In genomic region chr8:124270504-124270903, GRCm38 (mm10) we compare ENCODE assay signal across 11 mouse cellular contexts. TPM values are rescaled to one million over a fixed set of nuclear protein-coding genes. Genes with fewer than 3 reads are reported as not detected.
DNase-seq lines count a peak whose midpoint lies in the region; ATAC-seq and TF ChIP-seq lines count a peak whose summit lies in the region.
"Had no signal": no experiment of that assay in that cellular context is flagged by ENCODE, and none has a peak within 500 bp of the region (broad histone marks: within the 10 kb centered on the region; RNA-seq: fewer than 3 reads in every experiment).

No protein-coding gene starts in this region.

- peaks cover 18% of the 10 kb centered on the region for H3K4me1 ChIP-seq in heart, embryonic 11.5 days (ENCODE audit: control insufficient read depth, insufficient read depth, low read length)
- H3K4me1 ChIP-seq in limb, embryonic 13.5 days = peaks cover 65% of the 10 kb centered on the region

- H3K27me3 ChIP-seq in heart, embryonic 11.5 days (ENCODE audit: control insufficient read depth, insufficient read depth, low read length) = no peaks in the 10 kb centered on the region
- H3K27me3 ChIP-seq in limb, embryonic 13.5 days = no peaks in the 10 kb centered on the region

- H3K36me3 ChIP-seq in heart, embryonic 11.5 days (ENCODE audit: control insufficient read depth, insufficient read depth, low read length) = no peaks in the 10 kb centered on the region
- peaks cover 1% of the 10 kb centered on the region; the same call in 1 of the 2 replicates for H3K36me3 ChIP-seq in limb, embryonic 13.5 days

- DNase-seq in heart, postnatal 36 days = no peak
- no peak for DNase-seq in layer of hippocampus, adult 2 months (ENCODE audit: low spot score in 2 of 2)
- no peak for DNase-seq in layer of hippocampus, adult 11-12 months (ENCODE audit: low spot score)
- peak; percentile 60 for DNase-seq in lung, postnatal 14 days
- no peak for DNase-seq in urinary bladder, postnatal 36 days (ENCODE audit: low spot score in 2 of 2)
- no peak for DNase-seq in cerebellum, adult 18-20 months
- DNase-seq: kidney, adult 18-20 months; right cerebral cortex, postnatal 14 days; thymus, postnatal 14 days had no signal

- no peak overlapping the region for H3K4me2 ChIP-seq in heart, embryonic 11.5 days
- no peak overlapping the region for H3K4me2 ChIP-seq in limb, embryonic 13.5 days (replicated peaks)

- no peaks in the 10 kb centered on the region for H3K9me3 ChIP-seq in heart, embryonic 11.5 days (replicated peaks; ENCODE audit: control insufficient read depth, low read length)
- no peaks in the 10 kb centered on the region for H3K9me3 ChIP-seq in limb, embryonic 13.5 days

- WGBS in heart, embryonic 11.5 days (ENCODE audit: insufficient replicate concordance) = 58% methylated on average over 6 of the region's 6 CpGs
- 67% methylated on average over 6 of the region's 6 CpGs for WGBS in limb, embryonic 13.5 days

- H3K27ac ChIP-seq in heart, embryonic 11.5 days (ENCODE audit: low read depth, low read length) = no peak overlapping the region
- H3K27ac ChIP-seq in layer of hippocampus, adult 2 months = peak overlapping the region; percentile 37
- peak overlapping the region; percentile 70 for H3K27ac ChIP-seq in limb, embryonic 13.5 days

- ATAC-seq in heart, embryonic 11.5 days (replicated peaks; ENCODE audit: insufficient number of reproducible peaks, low FRiP score, low TSS enrichment) = 0 out of 2 replicates have a peak, but pooled peaks have one; percentile 46
- no peak for ATAC-seq in limb, embryonic 13.5 days (ENCODE audit: low FRiP score, low read depth)

- intact Hi-C loops in heart, postnatal 36 days (cut with DNase I) = no loop called here

- no peak overlapping the region for H3K9ac ChIP-seq in heart, embryonic 11.5 days (ENCODE audit: low read depth, low read length)
- H3K9ac ChIP-seq in limb, embryonic 13.5 days = no peak overlapping the region

- no peak for TF ChIP-seq CTCF in layer of hippocampus, adult 2 months (conservative IDR thresholded peaks at IDR 0.05)

- H3K4me3 ChIP-seq in heart, embryonic 11.5 days (ENCODE audit: low read depth, low read length) = no peak overlapping the region
- H3K4me3 ChIP-seq in layer of hippocampus, adult 2 months = no peak overlapping the region
- H3K4me3 ChIP-seq in limb, embryonic 13.5 days = no peak overlapping the region

RNA-seq across cellular contexts. Expression of gene Galnt2, which starts 39.3 kb away (rescaled TPM):
- 63.2 and 72.3 TPM in 2 replicates for polyA plus RNA-seq in heart, embryonic 11.5 days (2014; fragmentation: Nextera tagmentation; extraction: Ambion mirVana)
- 10 to 100 TPM; 32.1 to 34.2 TPM for total RNA-seq in heart, postnatal 36 days (2021)
- 10 to 100 TPM; 34.5 to 44.5 TPM for total RNA-seq in layer of hippocampus, adult 2 months (2021)
- polyA plus RNA-seq in limb, embryonic 13.5 days (2015; fragmentation: Nextera tagmentation; extraction: Ambion mirVana) = 48.0 and 51.4 TPM in 2 replicates
